Mouse (Mus musculus) spleen, postnatal 36 days (tissue): Measurements from ENCODE around the gene Rhox4g.
"Not testable (repeated sequence)": the region's sequence is repeated elsewhere in the genome, so short reads cannot be mapped to it uniquely, and the experiment has no call there.

Source experiments
- DNase-seq, 2 experiments: peaks; one replicate each; pipeline ENCODE4 v3.0.0; 2022; ENCODE audit warnings: low spot score in 2 of 2, mixed read lengths in 1 of 2

The Rhox4g gene

GRCm38 (mm10) chrX:37651227-37651626 lies at the start of gene Rhox4g:
TSS of gene Rhox4g (minus strand) at chrX:37651327.
- not testable (repeated sequence) for DNase-seq

GRCm38 (mm10) chrX:37692261-37692660 lies 41.1 kb upstream of the Rhox4g start:
- no peak for DNase-seq

- DNase-seq = no peak
These were observed 32.0 kb upstream of the Rhox4g start for GRCm38 (mm10) chrX:37683031-37683715.

DNA sequence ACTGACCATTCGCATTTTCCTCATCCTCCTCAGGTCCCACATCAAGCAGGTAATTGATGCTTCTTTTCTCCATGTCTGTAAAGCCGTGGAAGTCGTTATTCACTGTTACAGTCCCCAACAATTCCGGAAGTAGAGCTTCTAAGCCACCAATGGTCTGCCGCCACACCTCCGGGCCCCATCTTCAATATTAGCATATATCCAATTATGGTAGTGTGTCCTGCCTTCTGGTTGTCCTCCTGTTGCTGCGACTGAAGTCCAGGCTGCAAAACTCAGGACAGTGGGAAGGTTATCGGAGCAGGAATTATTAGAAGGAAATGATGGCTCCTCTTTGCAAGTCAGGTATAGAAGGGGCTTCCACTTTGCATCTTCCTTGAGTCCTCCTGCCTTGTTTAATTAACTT lies 22.1 kb upstream of the Rhox4g start, which contains the start of gene Rhox2h:
Gene Rhox2h (minus strand): TSS at position 101 of the 400 bp plus-strand sequence.
- DNase-seq = not testable (repeated sequence)

GRCm38 (mm10) chrX:37668664-37669063 lies 17.5 kb upstream of the Rhox4g start, which contains the start of gene Rhox3h:
TSS of gene Rhox3h (minus strand) at chrX:37668764.
- DNase-seq = not testable (repeated sequence)

- DNase-seq = not testable (repeated sequence)
These were observed 7.8 kb downstream of the Rhox4g start, which contains the start of gene Rhox2g for GRCm38 (mm10) chrX:37643370-37643769. TSS of gene Rhox2g (minus strand) at chrX:37643470.

DNA sequence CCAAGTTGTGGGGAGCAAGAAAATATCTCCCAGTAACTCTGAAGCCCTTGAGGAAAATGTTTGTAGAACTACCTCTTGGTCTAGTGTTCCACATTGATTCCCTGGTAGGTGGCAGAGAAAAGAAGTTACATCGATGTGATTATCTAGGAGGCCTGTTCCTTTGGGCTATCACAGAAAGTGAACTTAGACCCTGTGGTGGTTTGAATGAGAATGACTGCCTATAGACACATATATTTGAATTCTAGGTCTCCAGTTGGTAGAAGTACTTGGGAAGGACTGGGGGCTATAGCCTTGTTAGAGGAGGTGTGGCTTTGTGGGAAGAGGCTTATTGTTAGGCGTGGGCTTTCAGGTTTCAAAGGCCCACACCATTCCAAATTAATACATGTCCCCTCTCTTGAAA lies 22.6 kb downstream of the Rhox4g start, which contains the start of gene Rhox3g:
Gene Rhox3g (minus strand): TSS at position 101 of the 400 bp plus-strand sequence.
- DNase-seq = not testable (repeated sequence)

- DNase-seq = not testable (repeated sequence)
These were observed 43.5 kb downstream of the Rhox4g start, which contains the start of gene Rhox4f for GRCm38 (mm10) chrX:37607604-37608003. TSS of gene Rhox4f (minus strand) at chrX:37607704.
